Mouse (Mus musculus) left cerebral cortex, postnatal 10 days (tissue): ENCODE measurements around the gene Acvr1. TPM values are rescaled to one million over a fixed set of nuclear protein-coding genes. Genes with fewer than 3 reads are reported as not detected.

Source experiments
- DNase-seq, 2 experiments: peaks; one replicate each; pipeline ENCODE4 v3.0.0; 2021 to 2022; ENCODE audit warnings: low spot score in 2 of 2, mixed read lengths in 1 of 2; ENCODE audit errors: extremely low spot score in 1 of 2
- intact Hi-C: fragments of 180-260 bp; cut with DNase I; formaldehyde crosslinking; loops from one replicate; pipeline ENCODE4 v1.15.1; 2025
- total RNA-seq, 2 experiments: library from RNA; stranded (reverse); gene quantifications; 2 replicates each; pipeline ENCODE4 v1.2.3; 2021

Gene Acvr1
- total RNA-seq, 2 experiments from 2014 or later: 34.1 to 38.5 TPM

DNA sequence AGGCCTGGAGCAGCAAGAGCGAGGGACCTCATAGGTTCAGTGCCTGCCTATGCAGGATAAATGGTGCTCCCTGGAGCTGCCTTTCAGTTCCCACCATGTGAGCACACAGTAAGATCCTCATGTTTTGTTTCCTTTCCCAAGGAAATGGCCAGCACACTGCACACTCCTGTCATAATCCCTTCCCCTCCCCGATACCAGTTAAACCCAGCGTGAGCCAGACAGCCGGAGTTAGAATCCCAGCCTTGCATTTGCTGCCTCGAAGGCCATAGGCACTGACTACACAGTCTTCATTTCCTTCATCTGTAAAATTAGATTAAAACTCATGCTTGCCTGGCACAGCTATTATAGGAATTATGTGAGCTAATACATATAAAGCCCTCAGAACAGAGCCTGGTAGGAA lies 37.6 kb downstream of the Acvr1 start:
- no peak for DNase-seq
- intact Hi-C loops: no loop called here

DNA sequence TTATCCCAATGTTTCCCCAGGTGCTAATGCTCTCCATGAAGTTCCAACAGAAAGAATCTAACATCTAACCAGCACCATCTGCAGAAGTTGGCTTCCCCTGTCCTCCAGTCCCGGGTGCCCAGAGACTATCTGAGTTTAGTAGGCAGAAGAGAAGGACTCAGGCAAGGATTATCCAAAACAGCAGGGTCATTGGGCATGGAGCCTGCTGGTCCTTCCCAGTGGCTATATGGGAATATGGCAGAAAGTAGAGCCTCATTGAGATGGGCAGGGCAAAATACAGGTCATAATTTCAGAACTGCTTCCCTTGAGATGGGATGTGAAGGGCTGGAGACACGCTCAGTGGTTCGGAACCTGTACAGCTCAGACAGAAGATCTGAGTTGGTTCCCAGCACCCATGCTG lies 39.2 kb downstream of the Acvr1 start:
- intact Hi-C loops: no loop called here

DNA sequence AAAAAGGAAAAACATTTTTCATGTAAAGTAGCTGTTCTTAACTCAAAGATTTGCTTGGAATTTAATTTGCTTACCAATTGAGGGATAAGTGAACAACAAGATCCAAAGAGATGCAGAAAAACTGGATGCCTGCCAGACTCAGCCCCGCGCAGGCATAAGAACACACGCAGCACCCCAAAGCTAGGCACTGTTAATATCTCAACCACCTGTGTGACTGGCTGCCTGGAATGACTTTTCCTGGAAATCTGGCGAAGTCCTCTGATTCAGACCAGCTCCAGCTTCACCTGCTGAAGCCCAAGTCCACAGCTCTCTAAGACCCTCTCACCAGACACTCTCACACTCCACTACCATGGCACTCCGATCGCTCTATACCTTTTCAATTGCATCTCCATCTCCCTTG lies 42.6 kb downstream of the Acvr1 start:
- intact Hi-C loops: loop anchor here (5.0 kb wide), 1 partner anchor 43 kb away; the partner anchor contains the start of genes Acvr1 and Upp2
- peak in 1 of 2 experiments; percentile 32 for DNase-seq

More for the DNA sequence above, 39.2 kb downstream of the Acvr1 start:
- DNase-seq: no peak

DNA sequence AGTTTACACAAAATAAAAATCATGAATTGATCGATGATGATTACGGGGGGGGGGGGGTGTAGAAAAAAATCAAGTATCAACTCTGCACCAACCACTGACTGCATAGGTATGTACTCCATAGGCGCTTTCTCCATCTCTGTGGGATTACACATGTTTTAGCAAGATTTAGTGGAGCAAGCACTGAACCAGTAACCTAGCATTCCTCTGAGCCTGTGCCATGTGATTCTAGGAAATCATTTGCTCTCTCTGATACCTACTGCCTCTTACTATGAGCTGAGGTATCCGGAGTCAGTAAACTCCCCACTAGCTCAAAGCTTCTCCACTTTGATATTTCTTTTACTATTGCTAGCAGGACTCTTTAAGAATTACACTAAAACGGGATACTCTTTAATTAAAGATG lies 43.1 kb downstream of the Acvr1 start:
- intact Hi-C loops: loop anchor here (5.0 kb wide), 1 partner anchor 43 kb away; the partner anchor contains the start of genes Acvr1 and Upp2
- DNase-seq: no peak

DNA sequence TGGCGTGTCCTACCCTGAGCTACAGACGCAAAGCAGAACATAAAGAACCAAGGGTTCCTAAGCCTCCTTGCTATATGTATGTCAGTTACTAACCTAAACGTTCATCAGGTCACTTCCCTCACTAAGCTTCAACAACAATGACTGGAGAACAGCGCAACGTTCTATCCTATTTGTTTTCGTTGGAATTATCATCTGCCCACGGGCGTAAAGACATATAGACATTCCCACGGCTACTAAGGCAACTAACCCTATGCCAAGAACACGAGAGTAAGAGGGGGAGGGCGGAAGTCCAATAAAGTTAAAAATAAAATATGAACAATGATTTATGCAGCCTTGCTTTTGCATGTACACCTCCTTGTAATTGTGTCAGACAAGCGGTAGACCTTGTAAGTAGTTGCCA lies 43.9 kb downstream of the Acvr1 start:
- no peak for DNase-seq
- intact Hi-C loops: loop anchor here (5.0 kb wide), 1 partner anchor 44 kb away; the partner anchor contains the start of genes Acvr1 and Upp2

DNA sequence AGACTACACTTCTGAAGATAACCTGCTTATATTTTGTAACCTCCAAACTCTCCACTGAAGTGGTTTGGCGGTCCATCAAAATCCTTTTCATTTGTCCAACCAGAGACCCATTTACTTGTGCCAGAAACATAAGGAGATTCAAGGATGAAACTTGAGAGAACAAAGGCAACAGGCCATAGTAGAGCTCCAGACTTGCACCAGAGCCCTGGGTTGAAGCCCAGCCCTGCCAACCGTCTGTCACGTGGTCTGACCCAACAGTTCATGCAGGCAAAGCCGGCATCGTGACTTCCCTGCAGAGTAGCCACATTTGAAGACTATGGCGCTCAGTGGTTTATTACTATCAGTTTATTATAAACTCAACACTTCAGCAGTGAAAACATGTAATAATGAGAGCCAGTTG lies 45.3 kb downstream of the Acvr1 start:
- DNase-seq: no peak
- intact Hi-C loops: loop anchor here (5.0 kb wide), 1 partner anchor 46 kb away; the partner anchor contains the start of genes Acvr1 and Upp2

DNA sequence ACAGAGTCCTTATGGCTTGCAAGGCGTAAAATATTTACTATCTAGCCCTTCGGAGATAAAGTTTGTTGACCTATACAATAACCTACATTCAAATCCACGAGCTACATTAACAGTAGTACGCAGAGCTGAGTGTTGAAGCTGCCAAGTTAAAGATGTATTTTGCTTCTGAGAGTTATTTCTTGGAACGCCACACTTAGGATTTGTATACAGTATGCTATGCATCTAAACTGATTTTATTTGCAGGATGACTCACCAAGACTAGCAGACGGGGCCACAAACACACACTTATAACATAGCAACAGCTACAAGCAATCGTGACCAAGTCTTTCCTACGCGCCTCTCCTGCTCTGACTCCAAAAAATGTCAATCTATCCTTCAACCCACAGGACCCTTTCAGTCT lies 46.2 kb downstream of the Acvr1 start:
- no peak for DNase-seq
- intact Hi-C loops: loop anchor here (5.0 kb wide), 1 partner anchor 47 kb away; the partner anchor contains the start of genes Acvr1 and Upp2

DNA sequence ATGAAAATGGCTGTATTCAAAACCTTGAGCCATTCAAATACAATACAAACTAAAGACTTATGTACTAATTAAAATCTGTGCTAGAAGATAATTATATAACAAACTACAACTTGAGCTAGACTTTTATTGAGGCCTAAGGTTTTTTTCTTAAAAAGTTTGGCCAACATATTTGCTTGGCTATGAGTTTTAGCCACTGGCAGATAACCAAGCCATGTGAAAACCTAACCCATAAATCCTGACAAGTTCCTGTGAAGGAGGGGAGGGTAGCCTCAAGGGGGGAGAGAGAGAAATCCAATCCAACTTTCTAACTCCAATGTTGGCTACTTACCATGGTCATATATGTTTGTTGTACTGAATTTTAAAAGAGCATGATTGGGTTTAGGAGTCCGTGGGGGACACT lies 48.4 kb downstream of the Acvr1 start:
- DNase-seq: no peak

DNA sequence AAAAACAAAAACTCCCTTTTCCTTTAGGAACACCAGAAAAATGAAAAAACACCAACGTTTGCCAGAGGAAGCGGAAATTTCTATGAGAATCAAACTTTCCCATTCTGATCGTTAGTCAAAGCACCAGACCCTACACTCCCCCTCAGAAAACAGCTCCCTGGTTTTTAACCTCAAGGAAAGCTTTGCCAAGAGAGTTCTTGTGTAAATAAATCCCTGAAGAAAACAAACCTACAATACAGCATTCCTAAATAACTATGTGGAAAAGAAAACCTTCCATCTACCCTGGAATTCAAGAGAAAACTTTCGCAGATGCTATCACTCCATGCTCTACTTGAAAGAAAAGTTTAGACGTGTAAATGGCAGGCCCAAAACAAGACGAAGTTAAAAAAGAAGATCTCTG lies 50.0 kb downstream of the Acvr1 start:
- intact Hi-C loops: no loop called here
- no peak for DNase-seq

More for the DNA sequence above, 48.4 kb downstream of the Acvr1 start:
- intact Hi-C loops: no loop called here

DNA sequence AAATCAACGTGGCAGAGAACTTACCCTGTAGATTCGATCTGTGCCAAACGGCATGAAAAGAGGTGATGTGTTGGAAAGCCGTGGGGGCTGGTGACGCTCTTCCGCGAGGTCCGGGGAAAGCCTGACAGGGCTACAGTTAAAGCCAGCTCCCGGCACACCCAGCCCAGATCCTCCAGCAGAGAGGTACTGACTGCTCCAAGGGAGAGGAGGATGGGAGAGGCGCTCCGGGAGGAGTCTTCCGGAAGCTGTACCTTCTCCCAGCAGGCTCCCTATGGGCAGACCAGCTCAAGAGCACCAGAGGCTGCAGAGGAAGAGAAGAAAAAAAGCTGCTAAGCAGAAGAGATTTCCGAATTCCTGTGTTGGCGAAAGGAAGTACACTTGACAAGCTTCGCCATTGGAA lies 51.0 kb downstream of the Acvr1 start:
- no peak for DNase-seq
- intact Hi-C loops: no loop called here

DNA sequence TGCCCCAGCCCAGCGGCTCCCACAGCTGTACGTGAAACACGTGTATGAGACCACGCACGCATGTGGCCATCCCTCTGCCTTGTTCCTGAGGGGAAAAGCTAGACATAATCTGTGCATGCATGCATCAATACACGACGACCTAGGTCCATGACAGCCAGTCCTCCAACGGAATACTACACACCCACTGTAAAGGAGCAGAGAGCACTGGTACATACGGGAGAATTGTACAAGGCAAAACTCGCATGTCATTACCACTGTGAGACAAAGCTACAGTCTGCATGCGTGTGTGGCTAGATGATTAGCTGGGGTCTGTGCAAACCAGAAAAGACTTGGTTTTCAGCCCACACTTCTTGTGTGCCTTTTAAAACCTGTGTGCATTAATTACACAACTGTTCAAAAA lies 52.5 kb downstream of the Acvr1 start:
- no peak for DNase-seq
- intact Hi-C loops: no loop called here

DNA sequence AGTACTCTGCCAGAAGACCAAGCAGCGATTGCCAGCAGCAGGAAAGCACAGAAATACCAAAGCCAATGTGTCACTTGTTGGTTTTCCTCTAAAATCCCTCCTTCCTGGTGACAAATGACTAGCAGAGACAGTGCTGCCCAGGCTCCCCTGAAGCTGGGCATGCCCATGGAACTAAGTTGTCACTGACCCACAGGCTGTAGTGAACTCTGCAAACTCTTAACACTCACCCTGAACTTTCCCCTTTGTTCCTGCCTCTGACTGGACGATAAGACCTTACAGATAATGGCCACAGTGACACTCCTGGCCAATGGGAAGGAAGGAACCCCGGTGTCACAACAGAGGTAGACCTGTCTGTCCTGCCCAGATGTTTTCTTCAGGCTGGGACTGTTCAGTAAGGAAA lies 53.7 kb downstream of the Acvr1 start:
- no peak for DNase-seq

DNA sequence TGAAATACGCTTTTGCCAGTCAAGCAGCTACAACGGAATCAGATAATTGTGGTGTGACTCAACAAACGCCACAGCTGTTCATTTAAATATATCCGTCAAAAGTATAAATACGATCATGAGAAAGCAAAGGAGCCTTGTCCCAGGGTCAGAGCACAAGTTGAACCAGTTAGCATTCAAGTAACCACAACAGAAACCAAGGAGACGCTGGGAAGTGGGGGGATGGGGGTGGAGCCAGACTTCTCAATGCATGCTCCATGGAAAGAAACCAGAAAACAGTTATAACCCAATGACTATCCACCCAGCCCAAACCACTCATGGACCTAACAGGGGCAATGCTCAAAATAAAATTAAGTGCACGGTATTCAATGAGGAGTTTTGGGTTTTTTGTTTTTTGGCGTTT lies 56.8 kb downstream of the Acvr1 start:
- intact Hi-C loops: no loop called here
- DNase-seq: no peak

More for the DNA sequence above, 53.7 kb downstream of the Acvr1 start:
- intact Hi-C loops: no loop called here

DNA sequence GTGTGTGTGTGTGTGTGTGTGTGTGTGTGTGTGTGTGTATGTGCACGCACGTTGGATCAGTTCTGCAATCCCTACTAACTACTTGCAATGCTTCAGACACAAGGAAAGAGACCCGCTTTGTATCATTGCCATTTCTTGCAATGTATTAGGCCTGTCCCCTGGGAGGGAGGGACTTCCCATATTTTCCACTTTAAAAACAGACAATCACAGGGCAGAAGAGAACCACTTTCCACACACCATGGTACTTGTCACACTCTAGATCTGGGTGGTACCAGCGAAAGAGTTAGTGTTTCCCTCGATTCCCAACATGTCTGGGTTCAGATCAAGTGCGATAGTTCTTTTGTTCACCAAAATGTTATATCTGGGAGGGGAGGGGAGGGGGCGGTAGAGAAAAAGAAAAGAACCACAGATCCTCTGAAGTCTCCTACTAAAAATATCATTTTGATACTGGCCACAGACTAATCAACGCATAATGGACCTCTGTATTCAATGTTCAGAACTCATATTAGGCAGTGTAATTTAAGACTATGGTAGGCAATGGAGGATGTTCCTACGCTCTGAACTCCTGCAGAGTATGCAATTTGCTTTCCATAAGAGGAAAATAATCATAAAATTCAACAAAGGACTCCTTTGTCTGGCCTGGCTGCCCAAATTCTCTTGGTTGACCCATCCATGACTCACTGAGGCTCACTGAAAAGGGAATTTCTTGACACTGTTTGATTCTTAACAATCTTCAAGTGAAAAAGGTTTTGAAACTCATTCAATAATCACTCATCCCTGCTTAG lies 61.5 kb downstream of the Acvr1 start:
- intact Hi-C loops: no loop called here
- no peak for DNase-seq

DNA sequence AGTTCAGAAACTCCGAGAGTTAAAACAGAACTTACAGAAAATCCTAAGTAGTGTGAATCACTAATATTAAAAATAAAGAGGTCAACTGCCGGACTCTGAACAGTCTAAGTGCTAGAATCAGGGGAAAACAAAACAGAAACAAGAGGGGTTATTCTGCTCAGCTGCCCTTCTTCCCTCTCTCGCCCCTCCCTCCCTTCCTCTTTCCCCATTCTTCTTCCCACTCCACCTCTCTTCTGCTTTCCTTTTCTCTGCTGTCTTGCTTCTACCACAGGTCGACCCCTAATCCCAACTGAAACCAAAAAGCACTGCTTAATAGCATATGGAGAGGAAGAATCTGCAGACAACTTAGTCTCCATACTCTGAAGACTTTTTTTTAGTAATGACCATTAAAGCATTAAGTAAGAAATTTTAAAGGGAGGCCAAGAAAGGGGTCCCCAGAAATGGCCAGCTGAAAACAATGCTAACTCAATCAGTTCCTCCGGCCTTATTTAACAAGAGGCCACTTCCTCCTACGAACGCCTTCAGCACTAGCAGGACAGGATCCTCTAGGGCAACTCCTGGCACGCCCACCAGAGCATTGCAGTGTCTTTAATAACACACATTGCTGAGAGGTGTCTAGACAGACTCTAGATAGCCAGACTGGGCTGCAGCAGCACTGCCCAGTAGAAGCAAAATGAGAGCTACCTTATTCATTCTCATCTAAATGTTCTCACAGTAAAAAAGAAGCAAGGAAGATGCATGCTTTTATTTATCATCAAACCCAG lies 70.1 kb downstream of the Acvr1 start:
- intact Hi-C loops: no loop called here
- DNase-seq: no peak

DNA sequence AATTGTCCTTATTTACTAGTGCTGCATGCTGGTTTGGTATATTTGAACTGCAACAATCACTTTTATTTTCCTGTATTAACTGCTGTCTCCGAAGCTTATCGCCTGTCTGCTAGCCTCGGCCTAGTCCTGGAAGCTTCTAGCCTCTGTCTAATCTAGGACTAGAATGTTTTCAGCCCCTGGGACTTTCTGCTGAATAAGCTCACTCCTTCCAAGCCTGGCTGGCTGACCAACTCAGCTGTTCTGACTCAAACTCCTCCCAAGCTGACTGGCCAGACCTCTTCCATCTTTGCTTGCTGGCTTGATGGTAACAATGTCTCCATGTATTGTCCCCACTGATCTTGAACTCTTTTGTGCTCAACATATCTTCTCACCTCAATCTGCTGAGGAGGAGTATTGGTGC lies 71.7 kb downstream of the Acvr1 start:
- DNase-seq: no peak
- intact Hi-C loops: no loop called here

DNA sequence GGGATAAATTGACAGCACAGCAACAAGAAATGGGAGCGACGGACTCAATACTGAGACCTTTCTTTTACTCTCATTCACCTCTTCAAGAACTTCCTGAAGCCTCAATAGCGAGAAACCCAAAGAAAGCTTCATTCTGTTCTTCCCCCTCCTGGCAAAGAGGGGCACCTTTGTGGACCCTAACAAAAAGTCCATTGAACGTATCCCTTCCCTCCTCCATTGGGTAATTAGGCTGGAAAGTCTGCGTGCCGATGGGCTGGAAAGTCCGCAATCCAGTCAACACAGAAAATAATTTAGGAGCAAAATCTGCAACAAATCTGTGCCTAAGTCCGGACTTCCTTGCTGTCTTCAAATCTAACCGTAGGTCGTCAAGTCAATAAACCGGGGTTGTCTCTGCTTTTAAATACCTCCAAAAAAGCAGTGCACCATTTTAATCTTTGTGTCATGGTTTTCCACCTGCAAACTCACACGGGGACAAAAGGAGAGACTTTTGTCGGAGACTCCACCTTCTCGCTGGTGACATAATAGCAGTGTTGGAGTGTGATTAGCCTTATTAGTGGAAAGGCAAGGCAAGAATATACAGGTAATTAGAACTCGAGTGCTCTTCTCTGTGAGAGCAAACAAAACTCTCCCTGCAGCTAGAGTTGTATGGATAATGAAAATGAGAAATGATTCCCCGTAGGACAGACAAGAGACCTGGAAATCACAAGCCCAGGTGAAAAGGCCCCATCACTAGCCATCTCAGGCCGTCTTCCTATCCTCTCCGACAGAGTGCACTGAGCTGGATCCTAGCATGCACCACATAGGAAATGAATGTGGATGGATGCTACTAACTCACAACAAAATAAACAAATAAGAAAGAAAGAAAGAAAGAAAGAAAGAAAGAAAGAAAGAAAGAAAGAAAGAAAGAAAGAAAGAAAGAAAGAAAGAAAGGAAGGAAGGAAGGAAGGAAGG lies 73.0 kb downstream of the Acvr1 start:
- intact Hi-C loops: no loop called here
- DNase-seq: no peak

DNA sequence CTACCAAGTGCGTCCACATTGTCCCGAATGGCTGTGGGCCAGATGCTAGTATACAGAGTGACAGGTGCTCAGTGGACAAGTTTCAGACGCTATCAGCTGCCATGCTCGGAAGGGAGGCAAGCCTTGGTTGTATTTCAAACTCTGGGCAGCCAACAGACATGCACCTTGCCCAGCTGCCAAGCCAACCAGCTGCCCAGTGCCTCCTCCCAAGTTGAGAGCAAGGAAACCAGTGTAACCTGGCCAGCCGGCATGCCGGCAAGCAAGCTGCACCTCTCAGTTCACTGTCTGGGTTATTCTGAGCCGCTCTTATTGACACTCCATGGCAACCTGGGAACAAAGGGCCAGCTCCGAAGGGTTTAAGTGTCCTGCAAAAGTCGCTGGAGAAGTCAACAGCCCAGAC lies 77.7 kb downstream of the Acvr1 start:
- intact Hi-C loops: no loop called here
- DNase-seq: no peak

DNA sequence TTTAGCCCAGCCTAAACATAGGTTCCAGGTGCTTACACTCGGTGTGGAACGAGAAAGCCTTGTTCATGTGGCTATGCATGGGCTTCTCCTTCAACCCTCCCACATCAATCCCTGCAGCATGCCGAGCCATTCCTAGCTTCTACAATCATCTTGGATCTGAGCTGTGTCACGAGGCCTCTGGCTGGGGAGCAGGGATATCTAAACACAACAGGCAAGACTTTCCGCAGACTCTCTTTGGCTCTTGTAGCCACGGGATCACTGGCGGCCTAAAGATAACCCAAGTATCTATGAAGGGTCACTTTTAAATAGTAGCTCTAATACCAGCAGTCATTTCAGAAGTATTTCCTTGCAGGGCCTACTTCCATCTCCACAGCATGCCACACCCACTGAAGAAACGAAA lies 78.6 kb downstream of the Acvr1 start:
- intact Hi-C loops: no loop called here
- no peak for DNase-seq
